Mouse (Mus musculus): ENCODE measurements around the gene Col23a1.

Gene Col23a1

DNA sequence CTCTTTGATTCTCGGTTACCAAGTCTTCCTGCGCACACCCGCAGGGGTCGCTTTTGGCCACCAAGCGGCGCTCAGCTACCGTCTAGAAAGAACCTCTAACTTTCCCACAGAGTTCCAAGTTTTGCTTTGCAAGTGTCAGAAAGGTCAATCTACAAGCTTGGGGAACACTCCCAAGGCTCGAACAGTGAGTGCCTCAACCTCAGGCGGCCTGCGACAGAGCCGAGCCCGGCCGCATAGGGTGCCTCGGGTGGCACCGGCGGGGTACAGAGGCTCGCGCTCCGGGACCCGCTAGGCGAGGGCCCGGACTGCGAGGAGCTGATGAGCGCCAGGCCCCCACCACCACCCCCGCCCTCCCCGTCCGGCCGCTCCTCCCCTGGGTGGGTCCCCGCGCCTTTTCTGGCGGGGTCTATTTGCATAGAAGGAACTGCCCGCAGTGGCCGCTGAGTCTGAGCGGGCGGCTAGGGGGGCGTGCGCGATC, at the start of gene Col23a1:
Gene Col23a1 (plus strand): TSS at position 357 of the 478 bp plus-strand sequence.
- peak in 1 of 2 experiments; percentile 27 for DNase-seq (ENCODE audit: low spot score in 2 of 2)

DNA sequence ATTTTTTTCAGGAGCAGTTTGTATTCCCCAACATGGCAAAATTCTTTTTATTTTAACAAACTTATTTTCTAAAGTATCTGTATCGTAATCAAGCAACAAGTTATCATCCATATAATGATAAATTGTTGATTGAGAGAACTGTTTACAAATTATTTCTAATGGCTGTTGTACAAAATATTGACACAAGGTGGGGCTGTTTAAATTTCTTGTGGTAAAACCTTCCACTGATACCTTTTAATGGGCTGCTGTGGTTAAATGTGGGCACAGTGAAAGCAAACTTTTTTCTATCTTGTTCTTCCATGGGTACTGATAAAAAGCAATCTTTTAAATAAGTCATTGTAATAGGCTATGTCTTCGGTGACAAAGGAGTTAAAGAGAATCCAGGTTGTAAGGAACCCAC, 46.8 kb upstream of the Col23a1 start:
- DNase-seq (ENCODE audit: low spot score in 2 of 2) = no peak

DNA sequence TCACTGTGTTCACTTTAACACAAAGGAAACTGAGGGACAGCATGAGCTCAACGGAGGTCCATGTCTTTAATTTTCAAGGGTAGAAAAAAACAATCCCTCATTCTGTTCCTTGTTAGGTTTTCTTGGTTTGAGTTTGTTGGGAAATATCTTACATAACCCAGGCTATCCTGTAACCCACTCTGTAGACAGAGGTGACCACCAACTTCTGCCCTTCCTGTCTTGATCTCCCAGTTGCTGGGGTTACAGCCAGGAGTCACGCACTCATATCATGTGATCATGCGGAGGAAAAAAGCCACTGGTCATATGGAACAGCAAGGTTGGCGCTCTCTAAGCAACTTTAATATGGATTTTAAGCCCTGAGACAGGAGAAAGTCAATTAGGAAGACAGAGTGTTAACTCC, 32.7 kb upstream of the Col23a1 start:
- no peak for DNase-seq (ENCODE audit: low spot score in 2 of 2)

DNA sequence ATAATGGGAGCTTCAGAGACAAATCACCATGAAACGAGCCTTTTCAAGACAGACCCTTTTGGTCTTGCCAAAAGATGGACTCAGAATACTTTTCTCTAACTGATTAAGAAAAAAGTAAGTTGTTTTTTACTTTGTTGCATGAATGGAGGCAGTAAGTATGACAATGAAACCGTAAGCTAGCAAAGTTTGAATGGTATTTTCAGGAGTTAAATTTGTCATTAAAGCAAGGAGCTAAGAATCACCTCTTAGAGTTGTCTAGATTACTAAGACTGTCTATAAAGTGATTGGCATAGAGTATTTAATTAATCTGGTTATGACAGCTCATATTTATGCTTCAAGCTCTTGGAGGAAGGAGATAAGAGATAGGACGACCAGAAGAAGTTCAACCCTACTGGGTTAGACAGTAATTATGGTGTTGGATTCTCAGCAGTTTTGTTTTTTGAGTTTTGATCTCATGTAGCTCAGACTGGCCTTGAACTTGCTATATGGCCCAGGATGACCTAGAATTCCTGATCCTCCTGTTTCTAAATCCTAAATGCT, 28.0 kb upstream of the Col23a1 start, which contains the start of gene Clk4:
Gene Clk4 (plus strand): TSS at position 51 of the 540 bp plus-strand sequence.
- DNase-seq (ENCODE audit: low spot score in 2 of 2) = no peak

DNA sequence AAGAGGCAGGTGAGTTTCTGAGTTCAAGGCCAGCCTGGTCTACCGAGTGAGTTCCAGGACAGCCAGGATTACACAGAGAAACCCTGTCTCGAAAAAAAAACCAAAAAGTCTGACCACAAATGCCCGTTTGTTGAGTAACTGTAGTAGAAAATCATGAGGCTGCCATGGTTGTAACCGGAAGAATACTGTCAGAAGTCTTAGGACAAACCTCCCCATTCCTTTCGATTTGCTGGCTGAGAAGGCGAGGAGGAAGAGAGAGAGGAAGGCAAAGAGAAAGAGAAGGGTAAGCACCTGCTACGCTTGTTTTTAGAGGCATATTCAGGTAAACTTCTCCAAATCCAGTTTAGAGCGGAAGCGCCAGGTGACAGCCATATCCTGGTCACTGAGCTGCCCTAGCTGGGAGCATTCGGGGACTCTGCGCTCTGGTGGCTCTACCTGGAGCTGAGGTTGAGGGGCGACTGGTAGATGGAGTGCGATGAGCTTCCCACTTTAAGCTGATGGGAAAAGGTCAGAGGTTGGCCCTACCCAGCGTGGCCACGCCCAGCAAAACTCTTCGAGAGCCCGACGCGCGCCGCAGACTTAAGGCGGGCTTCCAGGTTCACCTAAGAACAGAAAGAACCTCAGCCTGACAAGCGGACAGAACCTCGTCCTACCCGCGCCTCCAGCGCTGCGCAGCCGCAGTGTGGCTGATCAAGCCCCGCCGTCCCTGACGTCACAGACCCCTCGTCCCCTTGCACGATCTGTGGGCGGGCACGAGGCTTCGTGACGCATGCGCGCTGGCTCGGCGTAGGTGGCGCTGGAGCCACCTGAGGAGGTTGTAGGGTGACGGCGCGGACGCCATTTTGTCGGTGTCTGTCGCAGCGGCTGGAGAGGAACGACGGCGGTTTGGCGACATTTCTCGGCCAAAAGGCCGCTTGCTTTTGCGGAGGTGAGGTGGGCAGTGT, 27.1 kb upstream of the Col23a1 start, which contains the start of gene BC049762:
Gene BC049762 (minus strand): TSS at position 705 of the 944 bp plus-strand sequence.
- peak; percentile 99 for DNase-seq (ENCODE audit: low spot score in 2 of 2)

DNA sequence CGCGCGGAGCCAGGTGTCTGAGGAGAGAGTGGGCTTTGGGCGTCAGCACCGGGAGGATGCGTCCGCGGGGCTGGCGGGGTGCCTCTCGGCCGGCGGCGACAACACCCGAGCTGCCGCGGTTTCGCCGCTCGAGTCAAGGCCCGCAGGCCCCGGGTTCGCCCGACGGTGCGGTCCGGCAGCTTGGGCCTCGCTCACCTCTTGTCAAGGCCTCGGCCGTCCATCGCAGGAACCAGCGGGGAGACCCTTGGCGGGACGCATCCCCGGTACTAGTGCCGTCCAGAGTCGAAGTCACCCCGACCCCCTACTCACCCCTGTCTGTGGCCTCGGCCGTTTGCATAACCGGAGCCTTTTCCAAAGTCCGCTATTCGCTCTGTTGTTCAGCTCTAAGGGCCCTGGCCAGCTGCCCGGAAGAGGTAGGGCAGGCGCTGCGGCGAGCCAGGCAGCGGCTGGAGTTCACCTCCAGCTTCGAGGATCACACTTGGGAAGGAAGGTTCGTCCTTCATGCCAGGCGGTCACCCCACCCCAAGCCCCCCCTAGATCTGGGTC, 26.4 kb upstream of the Col23a1 start:
- DNase-seq (ENCODE audit: low spot score in 2 of 2) = no peak

DNA sequence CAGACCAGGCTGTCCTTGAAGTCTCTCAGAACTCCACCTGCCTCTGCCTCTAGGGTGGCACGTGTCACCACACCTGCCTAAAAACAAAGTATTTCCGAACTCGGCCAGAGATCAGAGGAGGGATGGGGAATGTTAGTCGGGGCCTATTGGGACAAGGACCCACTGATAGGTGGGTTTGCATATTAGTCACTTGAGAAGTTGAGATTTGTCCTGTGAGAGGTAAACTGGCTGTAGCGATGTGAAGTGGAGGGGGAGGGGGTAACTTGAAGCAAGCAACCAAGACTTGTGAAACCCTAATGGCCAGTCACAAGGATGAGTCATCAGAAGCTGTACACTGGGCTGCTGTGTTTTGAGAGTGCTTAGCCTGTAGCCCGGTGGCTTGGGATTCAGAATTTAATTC, 25.4 kb upstream of the Col23a1 start:
- DNase-seq (ENCODE audit: low spot score in 2 of 2) = peak; percentile 14 to 16

DNA sequence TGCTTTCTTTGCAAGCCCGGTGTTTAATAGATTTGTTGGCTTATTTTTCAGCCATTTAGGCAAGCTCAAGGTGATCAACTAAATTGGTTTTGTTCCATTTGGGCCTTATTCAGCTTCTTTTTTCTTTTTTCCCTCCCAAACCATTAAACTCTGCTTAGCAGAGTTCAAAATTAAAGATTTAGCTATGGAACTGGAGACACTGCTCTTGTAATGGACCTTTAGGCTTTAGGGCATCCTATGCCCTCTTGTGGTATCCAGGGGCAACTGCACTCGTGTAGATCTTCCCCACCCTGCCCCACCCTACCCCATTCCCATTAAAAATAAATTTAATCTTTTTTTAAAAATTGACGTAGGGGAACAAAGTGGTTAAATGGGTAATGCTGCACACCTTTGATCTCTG, 24.4 kb upstream of the Col23a1 start:
- DNase-seq (ENCODE audit: low spot score in 2 of 2) = peak in 1 of 2 experiments; percentile 10

DNA sequence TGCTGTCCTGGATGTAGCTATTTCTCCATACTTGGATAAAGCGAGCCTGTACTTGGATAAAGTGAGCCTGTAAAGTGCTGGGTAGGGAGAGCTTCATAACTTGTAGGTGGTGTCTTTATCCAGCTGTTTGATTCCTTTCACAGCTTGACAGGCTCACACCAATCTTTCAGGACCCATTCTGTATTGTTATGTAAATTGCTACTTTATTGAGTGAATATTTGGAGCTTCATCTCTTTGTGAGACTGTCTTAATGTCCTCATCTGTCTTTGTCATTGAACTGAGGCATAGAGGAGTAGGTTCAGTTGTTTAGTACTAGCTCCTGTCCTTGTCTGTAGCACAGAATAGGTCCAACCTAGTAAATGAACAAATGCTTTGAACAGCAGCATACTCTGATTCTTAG, 15.3 kb upstream of the Col23a1 start:
- no peak for DNase-seq (ENCODE audit: low spot score in 2 of 2)

DNA sequence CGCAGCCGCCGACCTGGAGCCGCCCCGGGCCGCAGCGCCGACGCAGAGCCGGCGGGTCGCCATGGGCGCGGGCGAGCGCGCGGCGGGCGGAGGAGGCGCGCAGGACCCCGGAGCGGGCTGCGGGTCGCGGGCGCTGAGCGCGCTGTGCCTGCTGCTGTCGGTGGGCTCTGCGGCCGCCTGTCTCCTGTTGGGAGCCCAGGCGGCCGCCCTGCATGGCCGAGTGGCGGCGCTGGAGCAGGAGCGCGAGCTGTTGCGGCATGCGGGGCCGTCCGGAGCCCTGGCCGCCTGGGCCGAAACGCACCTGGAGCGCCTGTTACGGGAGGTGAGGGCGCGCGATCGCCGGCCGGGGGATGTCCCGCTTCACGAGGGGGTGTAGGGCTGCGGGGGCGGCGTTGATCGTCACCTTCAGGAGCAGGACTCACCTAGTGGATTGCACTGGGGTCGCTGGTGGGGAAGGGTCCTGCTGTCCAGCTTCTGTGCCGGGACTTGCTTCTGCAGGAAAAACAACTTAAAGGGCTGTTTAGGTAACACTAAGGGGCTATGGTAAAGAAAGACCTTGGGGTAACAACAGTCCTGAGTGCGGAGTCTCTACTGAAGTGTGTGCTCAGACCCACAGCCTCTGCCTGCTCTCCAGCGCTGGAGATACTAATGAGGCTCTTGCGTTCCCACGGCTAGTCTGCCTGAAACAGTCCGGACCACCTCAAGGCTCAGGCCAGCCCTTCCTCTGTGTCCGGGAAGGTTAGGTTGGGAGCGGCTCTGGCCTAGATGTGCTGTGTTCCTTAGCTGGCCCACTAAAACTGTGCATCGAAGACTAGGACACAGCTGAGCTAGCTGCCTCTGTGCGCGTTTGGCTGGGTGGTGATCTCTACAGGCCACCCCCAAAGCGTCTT, 591 bp downstream of the Col23a1 start:
- DNase-seq (ENCODE audit: low spot score in 2 of 2) = peak in 1 of 2 experiments; percentile 9

DNA sequence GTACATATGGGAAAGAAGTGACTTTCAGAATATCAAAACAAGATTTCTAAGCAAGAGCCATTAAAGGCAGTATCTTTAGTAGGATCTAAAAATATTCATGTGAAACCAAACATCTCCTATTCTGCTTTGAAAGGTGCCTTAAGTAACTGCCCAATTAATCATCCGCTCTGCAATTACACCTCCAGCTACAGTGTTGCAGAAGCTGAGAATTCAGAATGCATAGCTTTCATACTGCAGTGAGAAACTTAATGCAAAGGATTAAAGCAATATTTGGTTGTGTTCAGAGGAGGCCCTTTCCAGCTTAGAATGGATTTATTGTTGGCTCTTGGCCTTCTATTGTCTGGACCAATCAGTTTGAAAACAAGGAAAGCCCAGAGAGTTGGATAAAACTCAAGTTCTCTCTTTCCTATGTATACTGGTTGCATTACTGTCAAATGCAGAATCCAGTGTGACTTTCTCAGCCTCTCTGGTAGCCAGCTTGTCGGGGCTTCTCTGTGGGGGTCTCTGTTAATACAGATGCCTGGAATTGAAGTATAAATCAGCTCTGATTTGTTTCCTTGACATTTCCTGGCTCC, 4.3 kb downstream of the Col23a1 start:
- DNase-seq (ENCODE audit: low spot score in 2 of 2) = no peak

DNA sequence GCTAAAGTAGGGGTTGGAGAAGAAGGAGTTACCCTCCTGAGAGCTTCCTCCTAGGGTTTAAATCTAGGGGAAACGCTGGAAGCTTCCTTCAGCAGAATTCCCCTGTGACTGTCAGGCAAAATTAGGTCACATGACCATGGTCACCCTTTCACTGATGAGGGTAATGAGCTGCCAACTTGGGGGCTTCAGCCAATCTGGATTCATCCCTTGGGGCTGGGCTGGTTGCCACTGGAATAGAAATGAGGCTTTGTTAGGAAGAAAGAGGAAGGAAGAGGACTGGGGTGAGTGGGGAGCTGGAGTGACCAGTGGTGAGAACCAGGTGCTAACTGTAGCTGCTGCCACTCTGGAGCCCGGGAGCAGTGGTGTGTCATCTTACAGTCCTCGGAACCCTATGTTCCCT, 6.0 kb downstream of the Col23a1 start:
- no peak for DNase-seq (ENCODE audit: low spot score in 2 of 2)

DNA sequence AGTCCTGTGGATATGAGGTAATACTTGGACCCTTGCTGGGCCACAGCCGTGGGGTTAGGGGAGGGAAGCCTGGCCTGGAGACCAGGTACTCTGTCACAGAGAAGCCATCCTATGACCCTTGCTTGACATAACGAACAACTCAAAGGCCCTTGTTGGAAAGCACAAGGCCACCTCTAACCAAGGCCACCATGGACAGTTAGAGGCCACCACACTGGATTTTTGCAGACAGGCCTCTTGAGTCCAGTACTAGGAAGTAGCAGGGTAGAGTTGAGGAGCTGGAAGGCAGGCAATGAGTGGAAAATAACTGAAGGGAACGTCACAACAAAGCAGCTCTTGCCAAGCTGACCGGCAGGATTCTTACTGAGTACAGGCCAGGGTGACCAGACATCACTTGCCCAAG, 9.0 kb downstream of the Col23a1 start:
- DNase-seq (ENCODE audit: low spot score in 2 of 2) = no peak

DNA sequence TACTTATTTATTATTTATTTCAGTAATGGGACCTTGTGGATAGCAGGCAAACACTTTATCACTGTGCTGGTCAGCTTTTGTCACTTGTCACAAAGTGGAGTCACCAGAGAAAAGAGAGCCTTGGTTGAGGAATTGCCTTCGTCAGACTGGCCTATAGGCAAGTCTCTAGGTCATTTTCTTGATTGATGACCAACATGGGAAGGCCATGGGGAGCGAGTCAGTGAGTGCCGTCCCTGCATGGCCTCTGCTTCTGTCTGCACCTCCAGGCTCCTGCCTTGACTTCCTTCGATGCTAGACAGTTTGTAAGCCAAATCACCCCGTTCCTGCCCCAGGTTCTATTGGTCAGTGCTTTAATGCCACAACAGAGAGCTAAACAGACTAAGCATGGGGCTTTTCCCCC, 12.7 kb downstream of the Col23a1 start:
- DNase-seq (ENCODE audit: low spot score in 2 of 2) = no peak

DNA sequence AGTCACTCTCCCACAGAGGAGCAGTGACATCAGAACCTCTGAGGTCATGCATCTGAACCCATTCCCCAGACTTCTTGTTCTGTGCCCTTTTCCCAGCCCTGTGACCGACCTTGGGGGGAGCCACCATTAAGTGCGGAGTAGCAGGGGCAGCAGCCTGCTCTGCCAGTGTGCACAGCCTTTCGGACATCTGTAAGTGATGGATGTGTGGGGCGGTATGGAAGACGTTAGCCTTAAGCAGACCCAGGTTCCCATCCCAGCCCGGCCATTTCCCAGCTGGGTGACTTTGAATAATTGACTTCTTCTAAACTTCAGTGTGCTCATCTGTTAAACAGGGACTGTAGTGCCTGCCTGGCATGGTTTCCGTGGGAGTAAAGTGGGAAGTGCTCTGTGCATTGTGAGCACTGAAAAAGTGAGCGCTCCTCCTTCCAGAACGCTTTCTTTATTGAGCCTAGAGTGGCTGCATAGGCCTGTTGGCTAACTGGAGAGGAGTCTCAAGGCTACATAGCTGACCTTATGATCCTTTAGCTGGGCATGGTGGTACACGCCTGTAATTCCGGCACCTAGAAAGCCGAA, 14.3 kb downstream of the Col23a1 start:
- DNase-seq (ENCODE audit: low spot score in 2 of 2) = no peak

DNA sequence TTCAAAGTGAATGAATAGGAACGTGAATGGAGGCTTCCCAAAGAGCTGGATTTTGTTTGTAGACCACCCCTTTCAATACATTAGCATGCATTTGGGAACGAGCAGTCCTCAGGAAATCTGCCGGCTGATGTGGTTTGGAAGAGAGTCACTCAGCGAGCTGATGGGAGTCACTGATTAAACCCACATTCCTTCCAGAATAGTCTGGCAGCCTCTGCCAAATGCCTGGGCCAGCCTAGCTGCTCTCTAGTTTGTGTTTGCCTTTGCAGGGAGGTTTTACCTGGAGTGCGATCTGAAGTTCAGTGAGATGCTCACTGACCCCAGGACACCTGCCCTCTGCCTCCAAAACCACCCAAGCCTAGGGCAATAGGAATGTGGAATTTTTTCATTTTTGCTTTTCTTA, 18.6 kb downstream of the Col23a1 start:
- no peak for DNase-seq (ENCODE audit: low spot score in 2 of 2)

DNA sequence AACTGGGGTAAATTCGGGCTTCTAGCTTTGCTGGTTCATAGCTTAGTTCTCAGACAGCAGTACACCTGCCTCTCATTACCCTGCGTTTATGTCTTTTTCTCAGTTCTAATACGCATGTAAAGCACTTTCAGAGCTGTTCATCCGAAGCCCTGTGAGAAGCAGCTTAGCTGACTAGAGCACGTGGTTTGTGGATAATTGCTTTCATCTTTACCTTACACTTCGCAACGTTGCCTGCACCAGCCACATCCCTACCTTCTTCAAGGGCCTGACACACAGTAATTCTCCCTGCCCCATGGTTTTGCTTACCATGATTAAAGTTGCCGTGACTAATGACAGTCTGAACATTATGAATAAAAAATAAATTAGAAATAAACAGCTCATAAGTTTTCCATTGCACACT, 22.1 kb downstream of the Col23a1 start:
- DNase-seq (ENCODE audit: low spot score in 2 of 2) = no peak

DNA sequence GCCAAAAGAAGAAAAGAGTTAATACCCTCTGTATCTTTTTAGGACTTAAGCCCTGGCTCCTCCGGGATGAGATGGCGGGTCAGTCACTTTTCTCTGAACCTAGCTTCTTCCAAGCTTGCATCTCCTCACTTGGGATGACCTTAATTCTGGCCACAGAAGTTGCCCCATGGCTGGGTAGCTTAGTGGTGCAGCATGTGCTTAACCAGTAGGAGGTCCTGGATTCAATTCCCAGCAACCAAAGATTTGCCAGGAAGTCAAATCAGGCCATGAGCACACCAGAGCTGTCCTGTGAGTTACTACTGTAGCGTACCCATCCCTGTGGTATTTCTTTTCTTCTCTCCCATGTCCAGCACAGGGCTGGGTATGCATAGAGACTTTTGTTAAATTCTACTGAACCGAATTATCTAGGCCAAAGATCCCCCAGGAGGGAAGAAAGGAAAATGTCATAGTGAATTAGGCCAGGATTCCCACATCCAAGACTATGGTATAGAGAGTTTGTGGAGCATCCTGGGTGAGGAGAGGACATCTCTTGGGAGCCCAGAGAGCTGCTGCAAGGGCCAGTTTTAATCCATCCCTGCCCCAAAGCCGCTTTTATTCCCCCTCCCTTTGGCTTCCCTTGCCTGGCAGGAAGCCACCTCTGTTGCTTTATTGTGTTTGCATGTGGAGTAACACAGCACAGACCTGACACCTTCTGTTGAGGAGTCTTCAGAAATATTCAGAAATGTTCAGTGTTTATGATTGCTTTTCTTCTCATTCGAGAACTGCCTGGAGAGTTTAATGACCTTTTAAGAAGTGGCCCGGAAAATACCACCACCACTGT, 26.5 kb downstream of the Col23a1 start:
- no peak for DNase-seq (ENCODE audit: low spot score in 2 of 2)

DNA sequence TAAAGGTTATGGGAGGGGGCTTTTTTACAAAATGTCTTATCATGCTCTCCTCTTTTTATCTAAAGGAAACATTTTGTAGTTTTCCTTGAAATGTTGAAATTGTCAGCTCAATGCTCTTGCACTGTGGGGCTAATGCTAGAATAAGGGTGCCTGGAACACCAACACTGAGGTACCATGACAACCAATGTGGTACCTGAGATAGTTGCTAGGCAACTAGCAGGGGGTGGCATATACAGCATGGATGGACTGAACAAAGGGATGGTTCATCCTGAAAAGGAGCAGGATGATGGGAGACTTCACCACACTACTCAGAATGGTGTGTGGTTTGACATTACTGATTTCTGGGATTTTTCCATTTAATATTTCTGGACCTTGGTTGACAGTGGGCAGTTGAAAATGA, 30.9 kb downstream of the Col23a1 start:
- DNase-seq (ENCODE audit: low spot score in 2 of 2) = no peak

DNA sequence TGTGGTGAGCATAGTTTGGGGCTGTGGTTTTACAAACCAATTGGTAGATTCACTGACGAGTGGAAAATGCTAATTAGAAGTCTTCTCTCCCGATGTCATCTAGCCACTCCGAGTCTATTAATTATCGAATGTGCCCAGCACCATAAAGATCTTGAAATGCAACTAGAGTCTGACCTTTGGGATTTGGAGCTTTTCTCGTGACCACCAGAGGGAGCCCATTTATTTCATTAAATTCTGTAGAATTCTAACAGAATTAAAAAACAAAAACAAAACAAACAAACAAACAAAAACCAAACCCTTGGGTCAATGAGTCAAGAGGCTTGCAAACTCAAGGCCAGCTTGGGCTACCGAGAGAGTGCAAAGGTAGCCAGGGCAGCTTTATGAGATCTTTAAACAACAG, 37.2 kb downstream of the Col23a1 start:
- no peak for DNase-seq (ENCODE audit: low spot score in 2 of 2)

Measured in thymus, postnatal 10 days (tissue).